Mouse (Mus musculus) layer of hippocampus, postnatal 25 days (tissue): ENCODE results near the gene Tmem260. TPM values are rescaled to one million over a fixed set of nuclear protein-coding genes. Genes with fewer than 3 reads are reported as not detected.
A peak's percentile ranks its signal among the peaks of the same experiment; 100 is the strongest.
"Not testable (repeated sequence)": the region's sequence is repeated elsewhere in the genome, so short reads cannot be mapped to it uniquely, and the experiment has no call there.

ENCODE experiments used
- DNase-seq, 2 experiments: peaks; one replicate each; pipeline ENCODE4 v3.0.0; 2022; ENCODE audit warnings: mixed read lengths in 2 of 2, low spot score in 1 of 2; ENCODE audit errors: extremely low spot score in 1 of 2
- total RNA-seq, 2 experiments: library from RNA; stranded (reverse); gene quantifications; 2 replicates each; pipeline ENCODE4 v1.2.3; 2021

The Tmem260 gene
- total RNA-seq, 2 experiments from 2014 or later: 22.3 to 25.0 TPM

GRCm38 (mm10) chr14:48475834-48476233 is 29.9 kb downstream of the Tmem260 start:
- not testable (repeated sequence) for DNase-seq

- DNase-seq: no peak
Observed at GRCm38 (mm10) chr14:48476278-48476677, 30.4 kb downstream of the Tmem260 start.

GRCm38 (mm10) chr14:48481591-48481990 is 35.7 kb downstream of the Tmem260 start:
- DNase-seq: no peak

GRCm38 (mm10) chr14:48482762-48483161 is 36.8 kb downstream of the Tmem260 start:
- DNase-seq: no peak

GRCm38 (mm10) chr14:48493896-48494295 is 48.0 kb downstream of the Tmem260 start:
- DNase-seq: peak in 1 of 2 experiments; percentile 51

GRCm38 (mm10) chr14:48502573-48502972 is 56.6 kb downstream of the Tmem260 start:
- DNase-seq: no peak

GRCm38 (mm10) chr14:48503691-48504565 is 58.0 kb downstream of the Tmem260 start:
- no peak for DNase-seq

- DNase-seq: no peak
Observed at GRCm38 (mm10) chr14:48504566-48504950, 58.6 kb downstream of the Tmem260 start.

- no peak for DNase-seq
Observed at GRCm38 (mm10) chr14:48505606-48506005, 59.7 kb downstream of the Tmem260 start.

GRCm38 (mm10) chr14:48507376-48507775 is 61.5 kb downstream of the Tmem260 start:
- no peak for DNase-seq

- no peak for DNase-seq
Observed at GRCm38 (mm10) chr14:48509131-48509530, 63.2 kb downstream of the Tmem260 start.

- DNase-seq: no peak
Observed at GRCm38 (mm10) chr14:48513098-48513823, 67.3 kb downstream of the Tmem260 start.

- no peak for DNase-seq
Observed at GRCm38 (mm10) chr14:48513824-48514493, 68.0 kb downstream of the Tmem260 start.

- DNase-seq: no peak
Observed at GRCm38 (mm10) chr14:48514620-48515019, 68.7 kb downstream of the Tmem260 start.

GRCm38 (mm10) chr14:48515538-48515937 is 69.6 kb downstream of the Tmem260 start:
- no peak for DNase-seq

GRCm38 (mm10) chr14:48523361-48523760 is 77.4 kb downstream of the Tmem260 start:
- DNase-seq: no peak

- peak in 1 of 2 experiments; percentile 59 for DNase-seq
Observed at GRCm38 (mm10) chr14:48524135-48524534, 78.2 kb downstream of the Tmem260 start.

- DNase-seq: no peak
Observed at GRCm38 (mm10) chr14:48525055-48525454, 79.1 kb downstream of the Tmem260 start.

GRCm38 (mm10) chr14:48530629-48531028 is 84.7 kb downstream of the Tmem260 start:
- no peak for DNase-seq

- DNase-seq: no peak
Observed at GRCm38 (mm10) chr14:48537795-48538766, 92.2 kb downstream of the Tmem260 start.
